Mouse (Mus musculus) induced T-regulatory cell, adult 2 months (primary cell): ENCODE data around the gene Ccdc146.
A peak's percentile ranks its signal among the peaks of the same experiment; 100 is the strongest.

Experiments used
- DNase-seq: peaks from one replicate; pipeline ENCODE4 v3.0.0-alpha.2; 2012; ENCODE audit warnings: low read depth

Gene Ccdc146

DNA sequence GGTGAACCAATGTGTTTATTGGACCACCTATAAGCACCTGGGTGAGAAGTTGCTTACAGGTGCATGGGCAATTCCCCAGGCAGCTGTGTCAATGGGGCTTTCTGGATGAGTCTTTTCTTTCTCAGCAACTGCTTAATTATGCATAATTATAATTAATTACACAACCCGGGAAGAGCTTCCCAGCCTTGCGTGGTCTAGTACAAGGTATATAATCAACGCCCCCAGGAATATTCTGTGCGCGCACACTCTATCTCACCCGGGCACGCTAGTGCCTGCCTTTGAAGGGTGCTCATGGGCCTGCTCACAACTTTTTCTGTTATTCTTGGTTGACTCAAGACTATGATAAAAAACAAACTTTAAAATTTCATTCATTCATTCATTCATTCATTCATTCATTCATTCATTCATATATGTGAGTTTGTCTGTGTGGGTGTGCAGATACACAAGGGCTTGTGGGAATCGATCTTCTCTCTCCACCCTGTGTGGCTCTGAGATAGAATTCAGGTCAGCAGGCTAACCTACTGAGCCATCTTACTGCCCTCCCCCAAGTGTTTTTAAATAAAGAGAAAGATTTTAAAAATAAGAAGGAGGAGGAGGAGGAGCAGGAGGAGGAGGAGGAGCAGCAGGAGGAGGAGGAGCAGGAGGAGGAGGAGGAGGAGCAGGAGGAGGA, 160.0 kb downstream of the Ccdc146 start:
- DNase-seq = no peak

- no peak for DNase-seq
Observed at GRCm38 (mm10) chr5:21263202-21264055, 161.0 kb downstream of the Ccdc146 start.

GRCm38 (mm10) chr5:21261202-21261844, 163.2 kb downstream of the Ccdc146 start:
- no peak for DNase-seq

- DNase-seq = no peak
Observed at GRCm38 (mm10) chr5:21260746-21261145, 163.7 kb downstream of the Ccdc146 start.

GRCm38 (mm10) chr5:21257806-21258205, 166.7 kb downstream of the Ccdc146 start:
- DNase-seq = peak; percentile 53

DNA sequence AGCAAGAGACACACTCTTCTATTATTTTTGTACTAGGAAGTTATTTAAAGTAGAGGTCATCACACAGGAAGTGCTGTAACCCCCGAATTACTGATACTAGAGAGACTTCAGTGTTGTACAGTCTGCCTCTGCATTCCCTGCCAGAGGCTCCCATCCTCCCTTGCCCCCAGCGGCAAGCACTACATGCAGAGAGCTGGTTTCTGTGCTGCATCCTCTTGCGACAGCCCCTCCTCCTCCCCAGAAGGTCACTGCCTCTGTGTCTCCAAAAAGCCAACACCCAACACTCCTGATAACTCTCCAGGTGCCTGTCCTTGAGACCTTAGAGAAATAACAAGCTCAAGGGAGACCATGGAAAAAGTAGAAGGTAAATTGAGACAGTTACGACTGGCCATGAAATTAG, 167.4 kb downstream of the Ccdc146 start:
- DNase-seq = no peak

DNA sequence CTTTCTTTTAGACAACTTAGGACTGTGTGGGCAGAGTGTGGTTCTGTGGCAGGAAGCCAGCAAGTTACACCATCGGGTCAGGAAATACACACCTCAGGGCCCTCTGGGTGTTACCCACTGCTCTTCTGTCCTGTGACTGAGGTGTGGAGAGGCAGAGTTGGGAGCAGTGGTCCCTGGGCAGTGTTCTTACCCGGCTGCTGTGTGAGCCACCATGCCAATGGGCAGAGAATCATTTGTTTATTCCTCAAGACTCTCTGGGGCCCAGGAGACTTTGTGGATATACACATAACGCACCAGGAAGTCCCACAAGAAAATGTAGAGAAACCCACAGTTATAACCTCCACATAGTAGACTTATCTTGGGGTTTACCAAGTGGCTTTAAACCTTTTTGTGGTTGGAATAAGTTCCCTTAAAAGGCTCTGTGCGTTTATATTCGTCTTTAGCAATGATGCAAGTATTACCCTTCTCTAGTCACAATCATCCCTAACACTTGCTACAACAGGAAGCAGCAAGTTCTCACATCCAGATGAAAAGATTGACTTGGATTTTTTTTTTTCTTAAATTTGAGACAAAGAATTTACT, 168.8 kb downstream of the Ccdc146 start:
- DNase-seq = peak; percentile 77

GRCm38 (mm10) chr5:21254731-21255525, 169.5 kb downstream of the Ccdc146 start:
- DNase-seq = peak; percentile 67

DNA sequence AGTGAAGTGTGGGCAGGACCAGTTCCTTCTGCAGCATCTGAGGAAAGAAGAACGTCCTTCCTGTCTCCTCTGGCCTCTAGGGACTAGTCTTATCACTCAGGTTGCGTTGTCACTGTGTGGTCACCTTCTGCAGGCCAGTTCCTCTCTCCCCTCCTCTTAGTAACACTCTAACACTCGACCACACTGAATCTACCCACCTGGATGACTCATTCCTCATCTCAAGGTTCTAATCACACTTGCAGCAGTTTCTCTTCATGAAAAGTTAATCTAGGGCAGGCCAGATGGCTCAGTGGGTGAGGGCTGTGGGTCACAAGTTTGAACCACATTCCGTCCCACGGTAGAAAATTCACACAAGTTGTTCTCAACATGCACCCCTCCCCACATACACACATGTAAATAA, 175.6 kb downstream of the Ccdc146 start:
- no peak for DNase-seq

GRCm38 (mm10) chr5:21247916-21248315, 176.6 kb downstream of the Ccdc146 start:
- no peak for DNase-seq

DNA sequence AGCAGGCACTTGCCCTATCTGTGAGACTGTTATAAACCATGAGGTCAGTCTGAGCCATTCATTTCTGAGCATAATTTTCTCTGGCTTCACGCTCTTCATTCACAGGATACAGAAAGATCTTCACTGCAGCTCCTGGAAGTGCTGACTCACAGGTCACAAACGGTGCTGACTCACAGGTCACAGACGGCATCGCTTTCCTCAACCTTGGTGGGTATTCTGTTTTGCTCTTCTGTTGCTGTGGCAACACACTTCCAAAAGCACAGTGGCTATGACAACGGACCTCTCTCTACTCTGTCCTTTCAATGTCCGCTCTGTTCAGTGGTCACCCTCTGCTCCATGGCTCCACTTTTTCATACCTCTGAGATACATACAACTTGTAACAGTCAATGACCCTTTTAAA, 177.7 kb downstream of the Ccdc146 start:
- DNase-seq = no peak

DNA sequence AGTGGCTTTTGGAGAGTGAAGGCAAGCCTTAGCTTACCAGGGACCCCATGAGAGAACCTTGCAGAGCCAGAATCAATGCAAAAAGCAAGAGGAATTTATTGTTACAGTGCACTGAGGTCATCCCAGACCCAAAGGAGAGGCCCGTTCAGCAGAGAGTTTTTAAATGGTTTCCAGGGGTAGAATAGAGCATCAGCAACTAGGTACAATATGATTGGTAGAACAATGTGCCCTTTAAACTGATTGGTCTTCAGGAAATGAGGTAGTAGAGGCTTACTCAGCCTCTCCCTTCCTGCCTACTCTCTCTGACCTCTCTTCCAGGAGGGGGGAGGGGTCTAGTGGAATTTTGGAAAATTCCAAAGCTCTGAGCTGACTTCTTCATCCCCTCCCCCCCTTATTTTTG, 179.2 kb downstream of the Ccdc146 start:
- no peak for DNase-seq

- DNase-seq = no peak
Observed at GRCm38 (mm10) chr5:21244575-21244974, 179.9 kb downstream of the Ccdc146 start.
